Mouse (Mus musculus) stomach, embryonic 16.5 days (tissue): ENCODE results near the gene Apba1. TPM values are rescaled to one million over a fixed set of nuclear protein-coding genes. Genes with fewer than 3 reads are reported as not detected.

ENCODE experiments used
- ATAC-seq: fragments of 200-750 bp; cut with Nextera tagmentation; 2 replicates; pipeline ENCODE4 v1.8.0; 2017; ENCODE audit warnings: moderate number of reproducible peaks, moderate TSS enrichment; ENCODE audit not compliant: insufficient read depth, low FRiP score
- H3K27ac ChIP-seq: fragments of 300-500 bp; sonication (generic); 2 replicates; pipeline ENCODE4 v1.5.1; 2014; ENCODE audit warnings: low read length
- H3K27me3 ChIP-seq: fragments of 300-500 bp; sonication (generic); 2 replicates; pipeline ENCODE4 v1.6.1; 2014; ENCODE audit warnings: low read length, control low read depth, mixed read lengths; ENCODE audit not compliant: control insufficient read depth, insufficient read depth
- H3K36me3 ChIP-seq: fragments of 300-500 bp; sonication (generic); 2 replicates; pipeline ENCODE4 v1.6.1; 2014; ENCODE audit warnings: low read length; ENCODE audit not compliant: control insufficient read depth, insufficient read depth
- H3K4me1 ChIP-seq: fragments of 300-500 bp; sonication (generic); 2 replicates; pipeline ENCODE4 v1.6.1; 2014; ENCODE audit warnings: low read length, control low read depth, mixed read lengths; ENCODE audit not compliant: control insufficient read depth, insufficient read depth
- H3K4me2 ChIP-seq: fragments of 300-500 bp; sonication (generic); 2 replicates; pipeline ENCODE4 v1.6.1; 2014; ENCODE audit warnings: low read depth, low read length, mixed read lengths
- H3K4me3 ChIP-seq: fragments of 300-500 bp; sonication (generic); replicated peaks from 2 replicates; pipeline ENCODE4 v1.5.1; 2014; ENCODE audit warnings: mild to moderate bottlenecking, low read length
- H3K9ac ChIP-seq: fragments of 300-500 bp; sonication (generic); 2 replicates; pipeline ENCODE4 v1.6.1; 2014; ENCODE audit warnings: low read length
- H3K9me3 ChIP-seq: fragments of 300-500 bp; sonication (generic); replicated peaks from 2 replicates; pipeline ENCODE4 v1.6.1; 2016; ENCODE audit warnings: low read length, control low read depth; ENCODE audit not compliant: control insufficient read depth
- WGBS: fragments of 180-500 bp; shearing (Covaris S2); extraction: QIAGEN DNeasy Blood & Tissue Kit; methylation state at CpG from one replicate; pipeline ENCODE4 v1.1.7; 2014; 5-methylcytosine and 5-hydroxymethylcytosine counted together
- polyA plus RNA-seq: library from polyadenylated mRNA; unstranded; fragments of >200 nt; fragmentation: Nextera tagmentation; extraction: Ambion mirVana; gene quantifications from 2 replicates; pipeline ENCODE4 v1.2.1, GENCODE M21; 2015

Gene Apba1
- polyA plus RNA-seq, 1 experiment from 2014 or later, result 0.40 TPM

GRCm38 (mm10) chr19:23855832-23856231 lies 97.1 kb downstream of the Apba1 start:
- Histone ChIP-seq H3K27ac (no peak overlapping the region), H3K4me2 (no peak overlapping the region), H3K36me3 (no peaks in the 10 kb centered on the region), H3K9me3 (0 out of 2 replicates have a peak, but pooled peaks cover 3% of the 10 kb centered on the region), H3K4me3 (no peak overlapping the region), H3K27me3 (no peaks in the 10 kb centered on the region), H3K9ac (no peak overlapping the region), H3K4me1 (no peaks in the 10 kb centered on the region)
- no peak for ATAC-seq
- 89% methylated on average over 7 of the region's 7 CpGs for WGBS

GRCm38 (mm10) chr19:23858091-23858490 lies 99.4 kb downstream of the Apba1 start:
- H3K27ac ChIP-seq, result no peak overlapping the region
- 0 out of 2 replicates have a peak, but pooled peaks cover 3% of the 10 kb centered on the region for H3K9me3 ChIP-seq
- ATAC-seq, result no peak
- H3K4me1 ChIP-seq, result no peaks in the 10 kb centered on the region
- H3K4me3 ChIP-seq, result no peak overlapping the region
- WGBS, result 97% methylated on average over 4 of the region's 4 CpGs
- no peaks in the 10 kb centered on the region for H3K36me3 ChIP-seq
- no peak overlapping the region for H3K4me2 ChIP-seq
- no peak overlapping the region for H3K9ac ChIP-seq
- no peaks in the 10 kb centered on the region for H3K27me3 ChIP-seq

GRCm38 (mm10) chr19:23858781-23859180 lies 100.1 kb downstream of the Apba1 start:
- Histone ChIP-seq H3K36me3 (no peaks in the 10 kb centered on the region), H3K9ac (no peak overlapping the region), H3K9me3 (0 out of 2 replicates have a peak, but pooled peaks cover 3% of the 10 kb centered on the region), H3K4me1 (no peaks in the 10 kb centered on the region), H3K27me3 (no peaks in the 10 kb centered on the region), H3K27ac (no peak overlapping the region), H3K4me3 (no peak overlapping the region), H3K4me2 (no peak overlapping the region)
- WGBS, result 71% methylated on average over 9 of the region's 9 CpGs
- no peak for ATAC-seq

GRCm38 (mm10) chr19:23860151-23860820 lies 101.6 kb downstream of the Apba1 start:
- Histone ChIP-seq H3K27me3 (no peaks in the 10 kb centered on the region), H3K36me3 (no peaks in the 10 kb centered on the region), H3K4me2 (no peak overlapping the region), H3K9ac (no peak overlapping the region), H3K27ac (no peak overlapping the region), H3K4me1 (no peaks in the 10 kb centered on the region), H3K9me3 (0 out of 2 replicates have a peak, but pooled peaks cover 3% of the 10 kb centered on the region), H3K4me3 (no peak overlapping the region)
- 30% methylated on average over 13 of the region's 13 CpGs for WGBS
- ATAC-seq, result no peak; the same call in 1 of the 2 replicates

- Histone ChIP-seq H3K9me3 (0 out of 2 replicates have a peak, but pooled peaks cover 3% of the 10 kb centered on the region), H3K4me2 (no peak overlapping the region), H3K27me3 (no peaks in the 10 kb centered on the region), H3K27ac (no peak overlapping the region), H3K4me1 (no peaks in the 10 kb centered on the region), H3K4me3 (no peak overlapping the region), H3K36me3 (no peaks in the 10 kb centered on the region), H3K9ac (no peak overlapping the region)
- WGBS, result 41% methylated on average over 4 of the region's 4 CpGs
- ATAC-seq, result no peak
These were observed 104.0 kb downstream of the Apba1 start for GRCm38 (mm10) chr19:23862736-23863135.

- Histone ChIP-seq H3K4me2 (no peak overlapping the region), H3K9me3 (no peaks in the 10 kb centered on the region), H3K9ac (no peak overlapping the region), H3K4me1 (no peaks in the 10 kb centered on the region), H3K27ac (no peak overlapping the region), H3K36me3 (no peaks in the 10 kb centered on the region), H3K4me3 (no peak overlapping the region), H3K27me3 (no peaks in the 10 kb centered on the region)
- 40% methylated on average over 3 of the region's 3 CpGs for WGBS
- no peak for ATAC-seq
These were observed 105.3 kb downstream of the Apba1 start for GRCm38 (mm10) chr19:23863959-23864358.

- WGBS, result 91% methylated on average over 9 of the region's 9 CpGs
These were observed 107.4 kb downstream of the Apba1 start for GRCm38 (mm10) chr19:23866045-23866444.

GRCm38 (mm10) chr19:23867052-23867451 lies 108.4 kb downstream of the Apba1 start:
- no peaks in the 10 kb centered on the region for H3K27me3 ChIP-seq
- WGBS, result 83% methylated on average over 11 of the region's 11 CpGs
- no peak overlapping the region for H3K4me3 ChIP-seq

More at GRCm38 (mm10) chr19:23866045-23866444, 107.4 kb downstream of the Apba1 start:
- H3K27ac ChIP-seq, result no peak overlapping the region
- H3K36me3 ChIP-seq, result no peaks in the 10 kb centered on the region
- no peaks in the 10 kb centered on the region for H3K27me3 ChIP-seq
- H3K4me3 ChIP-seq, result no peak overlapping the region
- H3K4me2 ChIP-seq, result no peak overlapping the region
- ATAC-seq, result no peak
- H3K4me1 ChIP-seq, result no peaks in the 10 kb centered on the region
- H3K9me3 ChIP-seq, result no peaks in the 10 kb centered on the region
- no peak overlapping the region for H3K9ac ChIP-seq

GRCm38 (mm10) chr19:23867589-23867988 lies 108.9 kb downstream of the Apba1 start:
- Histone ChIP-seq H3K27me3 (no peaks in the 10 kb centered on the region), H3K4me2 (no peak overlapping the region), H3K4me3 (no peak overlapping the region), H3K9me3 (no peaks in the 10 kb centered on the region), H3K27ac (no peak overlapping the region), H3K36me3 (no peaks in the 10 kb centered on the region), H3K9ac (no peak overlapping the region), H3K4me1 (no peaks in the 10 kb centered on the region)
- WGBS, result 74% methylated on average over 7 of the region's 7 CpGs
- no peak for ATAC-seq

More at GRCm38 (mm10) chr19:23867052-23867451, 108.4 kb downstream of the Apba1 start:
- no peak overlapping the region for H3K9ac ChIP-seq
- H3K9me3 ChIP-seq, result no peaks in the 10 kb centered on the region
- no peak for ATAC-seq
- no peak overlapping the region for H3K27ac ChIP-seq
- no peak overlapping the region for H3K4me2 ChIP-seq
- H3K36me3 ChIP-seq, result no peaks in the 10 kb centered on the region
- no peaks in the 10 kb centered on the region for H3K4me1 ChIP-seq
